Mouse (Mus musculus) CH12.LX (cell line): ENCODE measurements around the gene Tmem35b. TPM values are rescaled to one million over a fixed set of nuclear protein-coding genes. Genes with fewer than 3 reads are reported as not detected.

Source experiments
- DNase-seq: peaks from one replicate; pipeline ENCODE4 v3.0.0-alpha.2; 2013; ENCODE audit errors: extremely low read depth
- H3K27ac ChIP-seq: 2 replicates; pipeline ENCODE4 v1.5.1; 2012; ENCODE audit warnings: low read depth, mild to moderate bottlenecking, control low read depth, moderate library complexity; ENCODE audit not compliant: insufficient read depth
- H3K27me3 ChIP-seq: replicated peaks from 2 replicates; pipeline ENCODE3; 2012; ENCODE audit warnings: inconsistent platforms
- H3K36me3 ChIP-seq, 2 experiments: replicated peaks in 1 of 2; 2 replicates each; pipeline versions ENCODE3 to v1.6.1; 2012; ENCODE audit warnings: inconsistent platforms in 1 of 2, low read length in 1 of 2, mild to moderate bottlenecking in 1 of 2, mixed read lengths in 1 of 2, moderate library complexity in 1 of 2; ENCODE audit not compliant: control insufficient read depth in 1 of 2, insufficient read depth in 1 of 2
- H3K4me1 ChIP-seq, 2 experiments: 2 replicates each; pipeline ENCODE4 v1.6.1; 2012; ENCODE audit warnings: inconsistent platforms in 1 of 2, moderate library complexity in 1 of 2; ENCODE audit not compliant: insufficient read depth in 2 of 2, control insufficient read depth in 1 of 2
- H3K4me2 ChIP-seq: 2 replicates; pipeline ENCODE4 v1.6.1; 2012; ENCODE audit warnings: low read depth, mild to moderate bottlenecking, control low read depth; ENCODE audit not compliant: poor library complexity, insufficient read depth, severe bottlenecking
- H3K4me3 ChIP-seq, 3 experiments: fragments of 150-350 bp in 1 of 3; sonication (generic) in 1 of 3; replicated peaks in 1 of 3; 2 replicates each; pipeline versions ENCODE3 to v1.5.1; 2011 to 2012; ENCODE audit warnings: low read depth in 2 of 3, low read length in 2 of 3, mild to moderate bottlenecking in 2 of 3, moderate library complexity in 2 of 3, control low read depth in 1 of 3, improper control_type of control experiment in 1 of 3, inconsistent platforms in 1 of 3, mixed read lengths in 1 of 3; ENCODE audit not compliant: poor library complexity in 1 of 3
- H3K79me2 ChIP-seq: replicated peaks from 2 replicates; pipeline ENCODE4 v1.6.1; 2012; ENCODE audit warnings: mild to moderate bottlenecking, moderate library complexity; ENCODE audit not compliant: control insufficient read depth, poor library complexity, insufficient read depth, severe bottlenecking; ENCODE audit errors: extremely low read depth
- H3K9ac ChIP-seq: 2 replicates; pipeline ENCODE4 v1.6.1; 2012; ENCODE audit warnings: low read depth, mild to moderate bottlenecking, control low read depth, moderate library complexity; ENCODE audit not compliant: insufficient read depth
- H3K9me3 ChIP-seq: replicated peaks from 2 replicates; pipeline ENCODE3; 2012; ENCODE audit warnings: low read length, inconsistent platforms, mixed read lengths
- CHD1 ChIP-seq: IDR thresholded peaks from 2 replicates; pipeline ENCODE4 v1.6.1; 2012; ENCODE audit warnings: low read depth, low read length, improper control_type of control experiment, inconsistent platforms
- CHD2 ChIP-seq: IDR thresholded peaks from 2 replicates; pipeline ENCODE4 v1.6.1; 2011; ENCODE audit warnings: low read length, improper control_type of control experiment
- E2F4 ChIP-seq: IDR thresholded peaks from 2 replicates; pipeline ENCODE4 v1.6.1; 2011; ENCODE audit warnings: low read depth, low read length, improper control_type of control experiment; ENCODE audit not compliant: insufficient replicate concordance
- ELF1 ChIP-seq: IDR thresholded peaks from 2 replicates; pipeline ENCODE4 v1.6.1; 2014; ENCODE audit warnings: low read depth, mild to moderate bottlenecking, inconsistent platforms, low read length, improper control_type of control experiment
- EP300 ChIP-seq: IDR thresholded peaks from 2 replicates; pipeline ENCODE4 v1.6.1; 2011; ENCODE audit warnings: low read length, improper control_type of control experiment
- ETS1 ChIP-seq: conservative IDR thresholded peaks from 2 replicates; pipeline ENCODE4 v1.6.1; 2012; ENCODE audit warnings: low read depth, mild to moderate bottlenecking, inconsistent platforms, low read length, improper control_type of control experiment, moderate library complexity
- HCFC1 ChIP-seq: IDR thresholded peaks from 2 replicates; pipeline ENCODE4 v1.6.1; 2012; ENCODE audit warnings: low read depth, mild to moderate bottlenecking, inconsistent platforms, low read length, improper control_type of control experiment
- MAZ ChIP-seq: IDR thresholded peaks from 2 replicates; pipeline ENCODE4 v1.6.1; 2012; ENCODE audit warnings: low read depth, mild to moderate bottlenecking, inconsistent platforms, low read length, improper control_type of control experiment, moderate library complexity
- MXI1 ChIP-seq: IDR thresholded peaks from 2 replicates; pipeline ENCODE4 v1.6.1; 2011; ENCODE audit warnings: mild to moderate bottlenecking, low read depth, low read length, improper control_type of control experiment
- NELFE ChIP-seq: IDR thresholded peaks from 2 replicates; pipeline ENCODE4 v1.6.1; 2011; ENCODE audit warnings: low read depth, low read length, improper control_type of control experiment
- NRF1 ChIP-seq: IDR thresholded peaks from 2 replicates; pipeline ENCODE4 v1.6.1; 2014; ENCODE audit warnings: low read depth, mild to moderate bottlenecking, inconsistent platforms, low read length, improper control_type of control experiment, moderate library complexity
- PAX5 ChIP-seq: IDR thresholded peaks from 2 replicates; pipeline ENCODE4 v1.6.1; 2012; ENCODE audit warnings: low read length, inconsistent platforms, mixed read lengths
- POLR2A ChIP-seq: IDR thresholded peaks from 2 replicates; pipeline ENCODE4 v1.6.1; 2011; ENCODE audit warnings: low read depth, mild to moderate bottlenecking, improper control_type of control experiment, low read length
- RAD21 ChIP-seq: IDR thresholded peaks from 2 replicates; pipeline ENCODE4 v1.6.1; 2011; ENCODE audit warnings: low read depth, mild to moderate bottlenecking, low read length, improper control_type of control experiment, moderate library complexity
- SIN3A ChIP-seq: IDR thresholded peaks from 2 replicates; pipeline ENCODE4 v1.6.1; 2012; ENCODE audit warnings: low read length, improper control_type of control experiment, inconsistent platforms
- TBP ChIP-seq: conservative IDR thresholded peaks from 2 replicates; pipeline ENCODE4 v1.6.1; 2011; ENCODE audit warnings: low read depth, low read length, improper control_type of control experiment
- TCF12 ChIP-seq: IDR thresholded peaks from 2 replicates; pipeline ENCODE4 v1.6.1; 2014; ENCODE audit warnings: low read depth, mild to moderate bottlenecking, inconsistent platforms, low read length, improper control_type of control experiment
- USF1 ChIP-seq: IDR thresholded peaks from 2 replicates; pipeline ENCODE4 v1.6.1; 2014; ENCODE audit warnings: low read depth, mild to moderate bottlenecking, inconsistent platforms, low read length, improper control_type of control experiment
- USF2 ChIP-seq: conservative IDR thresholded peaks from 2 replicates; pipeline ENCODE4 v1.6.1; 2011; ENCODE audit warnings: low read depth, low read length, improper control_type of control experiment
- ZKSCAN1 ChIP-seq: IDR thresholded peaks from 2 replicates; pipeline ENCODE4 v1.6.1; 2012; ENCODE audit warnings: low read depth, inconsistent platforms, low read length, improper control_type of control experiment, borderline replicate concordance
- ZMIZ1 ChIP-seq: IDR thresholded peaks from 2 replicates; pipeline ENCODE4 v1.6.1; 2012; ENCODE audit warnings: low read depth, mild to moderate bottlenecking, inconsistent platforms, low read length, improper control_type of control experiment
- dilution Hi-C: fragments of 300-500 bp; cut with MboI; formaldehyde crosslinking; loops from 2 replicates; pipeline ENCODE4 v1.14.3; 2020; ENCODE audit warnings: low sequenced_read_pairs; ENCODE audit not compliant: extremely low pct_unique_long_range_greater_than_20kb, extremely low pct_ligation_motif_present
- in situ Hi-C: fragments of 300-500 bp; cut with MboI; formaldehyde crosslinking; loops from 3 replicates; pipeline ENCODE4 v1.14.3; 2019; ENCODE audit warnings: low sequenced_read_pairs, low pct_ligation_motif_present, low pct_unique_long_range_greater_than_20kb, mixed read lengths
- polyA plus RNA-seq: library from polyadenylated mRNA; unstranded; fragments of >175 nt; gene quantifications from 2 replicates; pipeline ENCODE4 v1.2.1, GENCODE M21; 2012; ENCODE audit warnings: low read depth; ENCODE audit not compliant: insufficient read length
- total RNA-seq, 2 experiments: library from RNA; depleted of rRNA; stranded (reverse); fragments of 300-350 nt in 1 of 2; fragments of >200 nt in 1 of 2; gene quantifications; 2 replicates each; pipeline ENCODE4 v1.2.3; 2012 to 2014

Gene Tmem35b
- total and polyA plus RNA-seq, 3 experiments = 7.1 to 14.2 (median 9.4) TPM

- Histone ChIP-seq H3K36me3 (no peaks in the 10 kb centered on the region), H3K79me2 (no peaks in the 10 kb centered on the region), H3K4me1 (no peaks in the 10 kb centered on the region), H3K27ac (no peak overlapping the region), H3K4me3 (no peak overlapping the region), H3K9ac (no peak overlapping the region), H3K4me2 (no peak overlapping the region), H3K9me3 (peaks cover 3% of the 10 kb centered on the region), H3K27me3 (peaks cover 18% of the 10 kb centered on the region)
- DNase-seq = no peak
- dilution Hi-C loops = no loop called here
- TF ChIP-seq CHD1 = no peak
- TF ChIP-seq POLR2A = no peak
- no peak for TF ChIP-seq E2F4
- no peak for TF ChIP-seq TBP
- TF ChIP-seq TCF12 = no peak
- no peak for TF ChIP-seq PAX5
- TF ChIP-seq HCFC1 = no peak
- TF ChIP-seq NRF1 = no peak
- no peak for TF ChIP-seq ZKSCAN1
- no peak for TF ChIP-seq USF2
- no peak for TF ChIP-seq ZMIZ1
- no peak for TF ChIP-seq ELF1
- TF ChIP-seq SIN3A = no peak
- no peak for TF ChIP-seq NELFE
- in situ Hi-C loops = no loop called here
These were observed 11.2 kb downstream of the Tmem35b start for GRCm38 (mm10) chr4:127134687-127135086.

- H3K9ac ChIP-seq = no peak overlapping the region
- no peak for TF ChIP-seq EP300
- no peak for TF ChIP-seq RAD21
- no peak for TF ChIP-seq NELFE
- TF ChIP-seq PAX5 = no peak
- TF ChIP-seq, all 38 proteins: peak for 0
- peaks cover 26% of the 10 kb centered on the region for H3K27me3 ChIP-seq
- no peak overlapping the region for H3K27ac ChIP-seq
- H3K36me3 ChIP-seq = no peaks in the 10 kb centered on the region
- dilution Hi-C loops (no loop called here), in situ Hi-C loops (no loop called here)
- no peak overlapping the region for H3K4me2 ChIP-seq
- H3K4me3 ChIP-seq = no peak overlapping the region
- H3K9me3 ChIP-seq = peaks cover 3% of the 10 kb centered on the region
- DNase-seq = no peak
- H3K79me2 ChIP-seq = no peaks in the 10 kb centered on the region
- H3K4me1 ChIP-seq = no peaks in the 10 kb centered on the region
These were observed 14.1 kb downstream of the Tmem35b start for GRCm38 (mm10) chr4:127137591-127137990.

GRCm38 (mm10) chr4:127138486-127138885 is 15.0 kb downstream of the Tmem35b start:
- Histone ChIP-seq H3K9me3 (peaks cover 3% of the 10 kb centered on the region), H3K36me3 (no peaks in the 10 kb centered on the region), H3K27me3 (peaks cover 26% of the 10 kb centered on the region), H3K4me1 (no peaks in the 10 kb centered on the region), H3K4me2 (no peak overlapping the region), H3K79me2 (no peaks in the 10 kb centered on the region), H3K4me3 (no peak overlapping the region), H3K9ac (no peak overlapping the region), H3K27ac (no peak overlapping the region)
- dilution Hi-C loops (no loop called here), in situ Hi-C loops (no loop called here)
- DNase-seq = no peak
- TF ChIP-seq SIN3A (no peak), HCFC1 (no peak), ETS1 (no peak), MAZ (no peak), USF1 (no peak), MXI1 (no peak), ELF1 (no peak), CHD2 (no peak)
